Mouse (Mus musculus) fat pad, adult 2 months (tissue): ENCODE results near the gene Sash3.

ENCODE experiments used
- DNase-seq: peaks from one replicate; pipeline ENCODE4 v3.0.0-alpha.2; 2011; ENCODE audit warnings: low read depth, low spot score; ENCODE audit errors: extremely low read depth

Gene Sash3

GRCm38 (mm10) chrX:48140286-48140877 lies 5.9 kb upstream of the Sash3 start:
- no peak for DNase-seq

- DNase-seq = no peak
Observed at GRCm38 (mm10) chrX:48141481-48141880, 4.8 kb upstream of the Sash3 start.

- DNase-seq = no peak
Observed at GRCm38 (mm10) chrX:48143415-48144335, 2.6 kb upstream of the Sash3 start.

DNA sequence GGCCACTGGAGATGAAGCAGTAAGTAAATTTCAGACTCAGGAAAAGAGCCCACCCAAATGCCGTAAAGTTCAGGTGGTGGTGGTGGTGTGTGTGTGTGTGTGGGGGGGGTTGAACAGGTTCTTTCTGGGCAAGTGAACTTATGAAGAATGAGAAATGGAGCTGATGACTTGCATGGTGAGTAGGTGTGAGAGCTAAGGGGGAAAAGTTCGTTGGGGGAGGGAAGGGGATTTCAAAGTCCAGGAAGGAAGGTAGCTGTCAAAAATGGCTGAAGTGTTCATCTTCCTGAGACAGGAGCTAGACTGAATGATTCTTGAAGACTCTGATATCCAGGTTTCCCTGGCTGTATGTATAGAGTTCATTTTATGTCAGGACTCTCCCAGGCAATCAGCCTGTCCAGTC lies 990 bp downstream of the Sash3 start:
- DNase-seq = no peak

DNA sequence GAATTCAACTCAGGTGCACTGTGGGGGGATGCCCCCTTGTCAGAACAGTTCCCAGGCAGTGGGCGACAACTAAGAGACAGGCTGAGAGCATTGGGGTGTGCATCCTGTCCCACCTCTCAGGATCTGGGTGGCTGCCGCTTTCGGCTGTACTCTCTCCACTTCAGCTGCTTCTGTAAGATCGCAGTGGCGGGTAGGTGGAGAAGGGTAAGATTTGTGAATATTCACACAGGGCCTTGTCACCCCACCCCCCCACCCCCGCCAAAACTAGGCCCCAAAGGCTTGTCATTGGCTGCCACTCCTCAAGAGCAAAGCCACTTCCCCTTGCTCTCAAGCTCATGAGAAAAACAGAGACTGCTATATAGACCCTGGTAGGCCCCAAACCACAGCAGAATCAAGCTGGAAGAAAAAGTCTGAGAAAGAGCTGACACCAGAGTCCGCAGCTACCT lies 1.5 kb downstream of the Sash3 start:
- DNase-seq = no peak

DNA sequence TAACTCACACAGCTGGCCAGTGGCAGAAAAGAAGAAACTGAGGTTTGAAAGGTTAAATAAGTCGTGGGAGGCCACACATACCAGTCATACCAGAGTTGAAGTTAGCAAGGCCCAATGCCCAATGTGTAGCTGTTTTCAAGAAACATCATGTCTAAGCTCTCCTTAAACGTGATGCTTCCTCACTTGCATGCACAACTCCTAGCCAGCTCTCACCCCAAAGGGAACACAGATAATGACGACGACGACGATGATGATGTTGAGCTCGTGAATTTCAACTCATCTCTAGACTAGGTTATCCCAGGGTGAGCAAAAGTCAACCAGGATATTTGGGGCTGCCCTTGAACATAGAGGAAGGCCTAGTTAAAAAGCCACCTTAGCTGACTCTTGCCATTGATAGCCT lies 5.9 kb downstream of the Sash3 start:
- DNase-seq = no peak

DNA sequence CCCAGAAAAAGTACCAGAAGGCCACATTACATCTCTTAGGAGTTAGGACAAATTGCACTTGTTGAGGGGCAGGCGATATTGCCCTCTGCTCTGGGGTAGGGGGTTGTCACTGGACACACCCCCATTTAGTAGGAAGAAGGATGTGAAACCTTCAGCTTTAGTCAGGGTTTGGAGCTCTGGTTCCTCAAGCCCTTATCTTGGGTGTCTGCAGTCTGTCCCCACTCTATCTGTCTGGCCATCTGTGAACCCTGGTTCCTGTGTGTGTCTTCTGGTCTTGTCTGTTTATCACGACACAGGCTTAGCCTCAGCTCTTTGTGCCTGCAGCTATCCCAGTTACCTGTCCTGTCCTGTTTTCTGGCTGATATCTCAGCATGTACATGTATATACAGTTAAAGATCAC lies 7.2 kb downstream of the Sash3 start:
- no peak for DNase-seq

DNA sequence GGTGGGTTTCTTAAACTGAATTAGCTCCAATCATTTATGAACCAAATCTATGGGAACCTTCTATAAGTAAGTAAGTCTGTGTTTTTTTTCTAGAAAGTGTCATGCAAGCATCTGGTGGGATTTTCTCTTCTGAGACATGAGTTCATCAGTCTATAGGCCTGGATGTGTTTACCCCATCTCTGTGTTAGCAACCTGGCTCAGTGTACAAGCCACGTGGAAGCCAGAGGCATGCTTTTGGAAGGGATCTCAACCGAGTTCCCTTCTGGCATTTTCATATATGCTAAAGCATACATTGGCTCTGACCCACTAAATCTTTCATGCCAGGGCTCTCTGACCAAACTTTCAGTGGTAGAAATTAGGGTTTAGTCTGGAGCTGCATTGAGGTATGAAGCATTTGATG lies 7.7 kb downstream of the Sash3 start:
- DNase-seq = no peak

- DNase-seq = no peak
Observed at GRCm38 (mm10) chrX:48155489-48155888, 9.3 kb downstream of the Sash3 start.

DNA sequence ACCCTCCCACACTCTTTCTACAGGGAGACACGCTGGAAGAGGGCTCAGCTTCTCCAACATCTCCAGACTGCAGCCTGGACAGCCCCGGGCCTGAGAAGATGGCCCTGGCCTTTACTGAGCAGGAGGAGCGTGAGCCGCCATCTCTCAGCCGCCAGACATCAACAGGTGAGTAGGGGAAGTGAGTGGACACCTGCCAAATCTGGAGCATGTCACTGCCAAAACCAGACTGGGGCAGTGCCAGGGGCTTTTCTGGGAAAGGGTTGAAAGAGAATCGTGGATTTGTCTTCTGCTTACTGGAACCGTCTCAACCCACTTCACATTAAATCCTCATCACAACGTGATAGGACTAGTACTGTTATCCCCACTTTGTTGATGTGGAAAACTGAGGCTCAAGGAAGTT lies 11.2 kb downstream of the Sash3 start:
- DNase-seq = no peak

GRCm38 (mm10) chrX:48158229-48158919 lies 12.1 kb downstream of the Sash3 start:
- DNase-seq = no peak

DNA sequence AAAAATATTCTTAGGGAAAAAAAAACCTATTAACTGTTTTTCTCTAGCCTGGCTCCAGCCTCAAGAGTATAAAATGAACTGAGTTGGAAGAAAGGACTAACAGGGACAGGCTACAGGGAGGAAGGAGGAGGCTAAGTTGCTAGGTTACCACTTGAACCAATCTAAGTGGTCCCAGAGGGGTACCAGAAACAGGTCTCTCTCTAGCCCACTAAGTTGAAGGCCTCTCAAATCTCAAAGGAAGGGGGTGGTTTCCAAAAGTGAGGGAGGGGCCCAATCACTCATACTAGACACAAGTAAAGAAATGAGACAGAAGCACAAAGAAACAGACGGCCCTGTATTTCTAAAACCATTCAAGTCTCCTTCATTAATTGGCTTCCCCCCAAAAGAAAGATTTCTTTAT lies 23.7 kb downstream of the Sash3 start:
- DNase-seq = no peak

DNA sequence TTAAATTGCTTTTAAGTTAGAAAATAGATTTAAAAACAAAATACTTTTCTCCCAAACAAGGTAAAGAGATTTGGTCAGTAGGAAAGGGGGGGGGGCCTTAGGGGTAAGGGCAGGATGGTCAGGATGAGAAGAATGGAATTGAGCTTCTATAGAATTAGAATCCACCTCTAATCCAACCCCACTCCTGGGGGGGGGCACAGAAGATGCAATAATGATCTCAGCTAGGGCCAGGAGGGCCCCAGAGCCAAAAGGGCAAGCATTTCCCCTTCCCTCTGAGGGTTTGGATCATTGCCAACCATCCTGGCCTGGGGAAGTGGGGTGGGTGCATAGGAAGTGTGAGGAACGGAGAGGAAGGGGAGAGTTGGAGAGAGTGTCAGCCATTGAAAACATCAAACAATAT lies 24.1 kb downstream of the Sash3 start:
- DNase-seq = no peak

GRCm38 (mm10) chrX:48181844-48182243 lies 35.6 kb downstream of the Sash3 start:
- DNase-seq = no peak

DNA sequence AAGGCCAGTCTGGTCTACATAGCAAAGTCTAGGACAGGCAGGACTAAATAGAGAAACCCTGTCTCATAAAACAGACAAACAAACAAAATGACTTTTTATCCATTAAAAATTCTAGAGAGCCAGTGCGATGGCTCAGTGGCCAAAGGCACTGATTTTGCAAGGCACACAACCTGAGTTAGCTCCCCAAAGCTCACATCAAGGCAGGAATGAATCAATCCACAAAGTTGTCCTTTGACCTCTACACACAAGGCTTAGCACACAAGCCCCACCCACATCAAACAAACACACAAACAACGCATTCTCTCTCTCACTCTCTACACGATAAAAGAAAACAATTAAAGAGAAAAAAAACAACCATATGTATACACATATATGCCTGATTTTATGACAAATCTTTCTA lies 38.5 kb downstream of the Sash3 start:
- no peak for DNase-seq

DNA sequence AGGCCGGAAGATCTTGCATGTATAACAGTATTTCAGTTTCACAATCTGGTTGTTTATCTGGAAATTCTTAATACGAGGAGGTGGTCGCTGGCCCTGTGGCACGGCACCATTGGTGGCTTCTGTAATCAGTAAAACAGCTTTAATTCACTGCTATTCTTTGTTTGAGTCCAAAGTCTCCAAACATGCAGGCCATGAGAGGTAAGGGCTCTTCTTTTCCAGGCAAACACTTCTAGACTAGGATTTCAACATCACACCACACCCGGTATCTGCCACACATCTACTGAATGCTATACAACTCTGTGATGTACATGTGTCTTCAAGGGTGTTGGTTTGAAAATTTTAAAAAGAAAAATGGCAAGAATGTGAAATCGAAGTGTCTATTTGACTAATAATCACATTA lies 45.0 kb downstream of the Sash3 start:
- DNase-seq = no peak

- DNase-seq = no peak
Observed at GRCm38 (mm10) chrX:48193235-48194152, 47.3 kb downstream of the Sash3 start.

- DNase-seq = no peak
Observed at GRCm38 (mm10) chrX:48197856-48198255, 51.6 kb downstream of the Sash3 start.

DNA sequence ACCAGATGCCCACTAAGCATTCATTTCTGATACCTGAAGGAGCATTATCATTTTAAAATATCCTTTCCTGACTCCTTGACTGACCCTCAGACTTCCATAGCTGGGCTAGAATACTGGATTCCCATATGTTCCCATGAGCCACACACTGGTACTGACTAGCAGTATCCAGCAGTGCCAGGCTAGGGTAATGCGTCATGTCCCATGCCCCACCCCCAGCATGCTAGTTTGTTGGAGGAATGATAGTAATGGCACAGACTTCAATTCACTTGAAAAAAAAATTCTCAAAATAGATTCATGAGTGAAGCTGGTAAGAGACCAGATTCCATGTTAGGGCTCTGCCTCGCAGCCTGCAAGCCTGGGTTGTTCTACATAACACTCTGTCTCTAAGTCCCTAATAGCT lies 52.8 kb downstream of the Sash3 start:
- DNase-seq = no peak

- no peak for DNase-seq
Observed at GRCm38 (mm10) chrX:48200699-48201098, 54.5 kb downstream of the Sash3 start.

- DNase-seq = no peak
Observed at GRCm38 (mm10) chrX:48201973-48202372, 55.7 kb downstream of the Sash3 start.
